Mouse (Mus musculus) kidney, embryonic 16.5 days (tissue): ENCODE results near the gene Flcn. TPM values are rescaled to one million over a fixed set of nuclear protein-coding genes. Genes with fewer than 3 reads are reported as not detected.

ENCODE experiments used
- ATAC-seq: fragments of 200-750 bp; cut with Nextera tagmentation; 2 replicates; pipeline ENCODE4 v1.8.0; 2017; ENCODE audit warnings: moderate TSS enrichment; ENCODE audit not compliant: low FRiP score, low TSS enrichment
- H3K27ac ChIP-seq: fragments of 300-500 bp; sonication (generic); 2 replicates; pipeline ENCODE4 v1.5.1; 2014; ENCODE audit warnings: low read length
- H3K27me3 ChIP-seq: fragments of 300-500 bp; sonication (generic); 2 replicates; pipeline ENCODE4 v1.6.1; 2014; ENCODE audit warnings: low read length, control low read depth, mixed read lengths; ENCODE audit not compliant: insufficient read depth
- H3K36me3 ChIP-seq: fragments of 300-500 bp; sonication (generic); 2 replicates; pipeline ENCODE4 v1.6.1; 2014; ENCODE audit warnings: low read length, control low read depth, mixed read lengths; ENCODE audit not compliant: insufficient read depth
- H3K4me1 ChIP-seq: fragments of 300-500 bp; sonication (generic); 2 replicates; pipeline ENCODE4 v1.6.1; 2014; ENCODE audit warnings: low read length, control low read depth, mixed read lengths; ENCODE audit not compliant: insufficient read depth
- H3K4me2 ChIP-seq: fragments of 300-500 bp; sonication (generic); replicated peaks from 2 replicates; pipeline ENCODE4 v1.6.1; 2014; ENCODE audit warnings: low read depth, low read length
- H3K4me3 ChIP-seq: fragments of 300-500 bp; sonication (generic); 2 replicates; pipeline ENCODE4 v1.5.1; 2014; ENCODE audit warnings: mild to moderate bottlenecking, low read length
- H3K9ac ChIP-seq: fragments of 300-500 bp; sonication (generic); replicated peaks from 2 replicates; pipeline ENCODE4 v1.6.1; 2014; ENCODE audit warnings: low read length
- H3K9me3 ChIP-seq: fragments of 300-500 bp; sonication (generic); 2 replicates; pipeline ENCODE4 v1.6.1; 2016; ENCODE audit warnings: low read length, control low read depth
- WGBS: fragments of 180-500 bp; shearing (Covaris S2); extraction: QIAGEN DNeasy Blood & Tissue Kit; methylation state at CpG from one replicate; pipeline ENCODE4 v1.1.7; 2014; 5-methylcytosine and 5-hydroxymethylcytosine counted together
- polyA plus RNA-seq: library from polyadenylated mRNA; unstranded; fragments of >200 nt; fragmentation: Nextera tagmentation; extraction: Ambion mirVana; gene quantifications from 2 replicates; pipeline ENCODE4 v1.2.1, GENCODE M21; 2015

The Flcn gene
- polyA plus RNA-seq, 1 experiment from 2014 or later = 41.5 TPM

GRCm38 (mm10) chr11:59808170-59808960, 1.5 kb downstream of the Flcn start:
- WGBS = 69% methylated on average over 14 of the region's 14 CpGs
- ATAC-seq = no peak

GRCm38 (mm10) chr11:59805656-59806055, 4.2 kb downstream of the Flcn start:
- WGBS = 100% methylated on average over 2 of the region's 2 CpGs
- H3K36me3 ChIP-seq = peaks cover 56% of the 10 kb centered on the region

More at GRCm38 (mm10) chr11:59808170-59808960, 1.5 kb downstream of the Flcn start:
- peak overlapping the region; percentile 91; the same call in 1 of the 2 replicates for H3K9ac ChIP-seq
- peaks cover 29% of the 10 kb centered on the region for H3K36me3 ChIP-seq
- peak overlapping the region; percentile 94; the same call in 1 of the 2 replicates for H3K27ac ChIP-seq
- H3K4me1 ChIP-seq = peaks cover 11% of the 10 kb centered on the region
- H3K27me3 ChIP-seq = no peaks in the 10 kb centered on the region
- peak overlapping the region; percentile 76 for H3K4me2 ChIP-seq
- no peaks in the 10 kb centered on the region for H3K9me3 ChIP-seq
- peak overlapping the region; percentile 73 for H3K4me3 ChIP-seq

GRCm38 (mm10) chr11:59805256-59805655, 4.6 kb downstream of the Flcn start:
- WGBS = 94% methylated on average over 1 of the region's 1 CpGs
- no peaks in the 10 kb centered on the region for H3K27me3 ChIP-seq
- H3K4me3 ChIP-seq = no peak overlapping the region
- H3K9me3 ChIP-seq = no peaks in the 10 kb centered on the region
- H3K36me3 ChIP-seq = peaks cover 60% of the 10 kb centered on the region
- H3K9ac ChIP-seq = no peak overlapping the region
- H3K27ac ChIP-seq = no peak overlapping the region
- peaks cover 8% of the 10 kb centered on the region for H3K4me1 ChIP-seq
- ATAC-seq = no peak
- H3K4me2 ChIP-seq = no peak overlapping the region

More at GRCm38 (mm10) chr11:59805656-59806055, 4.2 kb downstream of the Flcn start:
- Histone ChIP-seq H3K27me3 (no peaks in the 10 kb centered on the region), H3K4me1 (peaks cover 8% of the 10 kb centered on the region), H3K27ac (no peak overlapping the region), H3K4me2 (no peak overlapping the region), H3K9ac (no peak overlapping the region), H3K4me3 (no peak overlapping the region), H3K9me3 (no peaks in the 10 kb centered on the region)
- no peak for ATAC-seq

- Histone ChIP-seq H3K4me3 (no peak overlapping the region), H3K27me3 (no peaks in the 10 kb centered on the region), H3K27ac (no peak overlapping the region), H3K4me1 (peaks cover 8% of the 10 kb centered on the region), H3K4me2 (no peak overlapping the region), H3K9ac (no peak overlapping the region), H3K9me3 (no peaks in the 10 kb centered on the region), H3K36me3 (peaks cover 67% of the 10 kb centered on the region)
- no peak for ATAC-seq
- 92% methylated on average over 22 of the region's 22 CpGs for WGBS
These were observed 5.3 kb downstream of the Flcn start for GRCm38 (mm10) chr11:59804409-59805110.

- Histone ChIP-seq H3K9me3 (no peaks in the 10 kb centered on the region), H3K27me3 (no peaks in the 10 kb centered on the region), H3K36me3 (peaks cover 77% of the 10 kb centered on the region), H3K4me3 (no peak overlapping the region), H3K4me2 (no peak overlapping the region), H3K4me1 (peaks cover 3% of the 10 kb centered on the region), H3K9ac (no peak overlapping the region), H3K27ac (no peak overlapping the region)
- ATAC-seq = no peak
- WGBS = 82% methylated on average over 14 of the region's 14 CpGs
These were observed 6.3 kb downstream of the Flcn start for GRCm38 (mm10) chr11:59803516-59803915.

GRCm38 (mm10) chr11:59801881-59802280, 7.9 kb downstream of the Flcn start:
- Histone ChIP-seq H3K4me3 (no peak overlapping the region), H3K9me3 (no peaks in the 10 kb centered on the region), H3K4me1 (no peaks in the 10 kb centered on the region), H3K27me3 (no peaks in the 10 kb centered on the region), H3K4me2 (no peak overlapping the region), H3K36me3 (peaks cover 92% of the 10 kb centered on the region), H3K9ac (no peak overlapping the region), H3K27ac (no peak overlapping the region)
- ATAC-seq = no peak
- WGBS = 96% methylated on average over 8 of the region's 8 CpGs

GRCm38 (mm10) chr11:59800412-59800811, 9.4 kb downstream of the Flcn start:
- Histone ChIP-seq H3K4me2 (no peak overlapping the region), H3K36me3 (peaks cover 85% of the 10 kb centered on the region), H3K9ac (no peak overlapping the region), H3K27ac (no peak overlapping the region), H3K4me1 (no peaks in the 10 kb centered on the region), H3K4me3 (no peak overlapping the region), H3K27me3 (no peaks in the 10 kb centered on the region), H3K9me3 (no peaks in the 10 kb centered on the region)
- 94% methylated on average over 10 of the region's 10 CpGs for WGBS
- no peak for ATAC-seq

GRCm38 (mm10) chr11:59793390-59793789, 16.4 kb downstream of the Flcn start:
- WGBS = 90% methylated on average over 6 of the region's 6 CpGs
- H3K36me3 ChIP-seq = peaks cover 52% of the 10 kb centered on the region
- no peaks in the 10 kb centered on the region for H3K4me1 ChIP-seq
- H3K4me3 ChIP-seq = no peak overlapping the region
- H3K27me3 ChIP-seq = no peaks in the 10 kb centered on the region
- H3K27ac ChIP-seq = no peak overlapping the region
- no peak for ATAC-seq
- H3K9me3 ChIP-seq = no peaks in the 10 kb centered on the region
- no peak overlapping the region for H3K4me2 ChIP-seq
- no peak overlapping the region for H3K9ac ChIP-seq

GRCm38 (mm10) chr11:59789311-59789710, 20.5 kb downstream of the Flcn start:
- WGBS = 86% methylated on average over 1 of the region's 1 CpGs
- Histone ChIP-seq H3K4me2 (no peak overlapping the region), H3K4me1 (peaks cover 10% of the 10 kb centered on the region; the same call in 1 of the 2 replicates), H3K9me3 (no peaks in the 10 kb centered on the region), H3K27me3 (no peaks in the 10 kb centered on the region), H3K9ac (no peak overlapping the region), H3K4me3 (no peak overlapping the region), H3K27ac (no peak overlapping the region), H3K36me3 (peaks cover 23% of the 10 kb centered on the region)
- no peak for ATAC-seq
